ENCODE assay signal across 8 mouse cellular contexts in genomic region chr10:67535972-67536371, GRCm38 (mm10). TPM values are rescaled to one million over a fixed set of nuclear protein-coding genes. Genes with fewer than 3 reads are reported as not detected.
DNase-seq lines count a peak whose midpoint lies in the region; ATAC-seq and TF ChIP-seq lines count a peak whose summit lies in the region.

No protein-coding gene starts in this region.

- H3K36me3 ChIP-seq in hindbrain, postnatal 0 days (ENCODE audit: insufficient read depth, low read length), result no peaks in the 10 kb centered on the region
- H3K36me3 ChIP-seq in limb, embryonic 11.5 days (ENCODE audit: control insufficient read depth, insufficient read depth, low read length), result no peaks in the 10 kb centered on the region
- H3K36me3 ChIP-seq in midbrain, embryonic 11.5 days (ENCODE audit: control insufficient read depth, insufficient read depth, low read length), result no peaks in the 10 kb centered on the region

- no peak overlapping the region; the same call in 1 of the 2 replicates for H3K9ac ChIP-seq in hindbrain, postnatal 0 days (replicated peaks; ENCODE audit: low read length)
- H3K9ac ChIP-seq in limb, embryonic 11.5 days (ENCODE audit: low read length), result no peak overlapping the region
- H3K9ac ChIP-seq in midbrain, embryonic 11.5 days (ENCODE audit: low read length), result no peak overlapping the region

- peak; percentile 66 for TF ChIP-seq CTCF in hindbrain, postnatal 0 days (IDR thresholded peaks at IDR 0.05; ENCODE audit: low read depth)

- peak; percentile 34 for DNase-seq in adipocyte (ENCODE audit: low spot score)
- peak; percentile 60 to 70 for DNase-seq in cerebellum, postnatal 36 days
- peak; percentile 37 to 62 for DNase-seq in gastrocnemius, adult 8-10 months (ENCODE audit: low spot score in 2 of 2)
- peak; percentile 84 for DNase-seq in hindbrain, postnatal 0 days (ENCODE audit: low spot score)
- peak; percentile 78 for DNase-seq in limb, embryonic 11.5 days (ENCODE audit: low spot score)
- peak; percentile 95 for DNase-seq in midbrain, embryonic 11.5 days (ENCODE audit: low spot score, missing footprints)
- DNase-seq in right cerebral cortex, postnatal 4 days, result peak; percentile 55

- H3K4me1 ChIP-seq in hindbrain, postnatal 0 days (ENCODE audit: insufficient read depth, low read length), result peaks cover 22% of the 10 kb centered on the region
- H3K4me1 ChIP-seq in limb, embryonic 11.5 days (ENCODE audit: control insufficient read depth, insufficient read depth, low read length), result peaks cover 15% of the 10 kb centered on the region
- peaks cover 19% of the 10 kb centered on the region for H3K4me1 ChIP-seq in midbrain, embryonic 11.5 days (ENCODE audit: control insufficient read depth, insufficient read depth, low read length)

- peak overlapping the region; percentile 59 for H3K4me3 ChIP-seq in hindbrain, postnatal 0 days (ENCODE audit: low read length)
- H3K4me3 ChIP-seq in limb, embryonic 11.5 days (ENCODE audit: low read depth, low read length), result peak overlapping the region; percentile 39
- peak overlapping the region; percentile 60 for H3K4me3 ChIP-seq in midbrain, embryonic 11.5 days (ENCODE audit: low read depth, low read length)

- peak overlapping the region; percentile 96 for H3K4me2 ChIP-seq in hindbrain, postnatal 0 days (ENCODE audit: low read depth, low read length)
- H3K4me2 ChIP-seq in limb, embryonic 11.5 days (ENCODE audit: low read depth, severe bottlenecking), result peak overlapping the region; percentile 89
- peak overlapping the region; percentile 93 for H3K4me2 ChIP-seq in midbrain, embryonic 11.5 days

- H3K27ac ChIP-seq in hindbrain, postnatal 0 days, result no peak overlapping the region
- no peak overlapping the region for H3K27ac ChIP-seq in limb, embryonic 11.5 days (replicated peaks; ENCODE audit: low read depth, low read length)
- H3K27ac ChIP-seq in midbrain, embryonic 11.5 days (ENCODE audit: low read depth, low read length), result no peak overlapping the region

- 0% methylated on average over 35 of the region's 35 CpGs for WGBS in hindbrain, postnatal 0 days
- 0% methylated on average over 35 of the region's 35 CpGs for WGBS in limb, embryonic 11.5 days
- under 1% methylated on average over 35 of the region's 35 CpGs for WGBS in midbrain, embryonic 11.5 days

- ATAC-seq in hindbrain, postnatal 0 days, result peak; percentile 48
- ATAC-seq in limb, embryonic 11.5 days (ENCODE audit: insufficient number of reproducible peaks, low FRiP score, low TSS enrichment, low read depth), result peak; percentile 35; the same call in 1 of the 2 replicates
- ATAC-seq in midbrain, embryonic 11.5 days (ENCODE audit: low FRiP score), result peak; percentile 56
- ATAC-seq in inflammation-experienced regulatory T-cells, adult 6 months, result no peak

- H3K27me3 ChIP-seq in hindbrain, postnatal 0 days (ENCODE audit: insufficient read depth, low read length), result peaks cover 60% of the 10 kb centered on the region
- peaks cover 60% of the 10 kb centered on the region for H3K27me3 ChIP-seq in limb, embryonic 11.5 days (ENCODE audit: control insufficient read depth, insufficient read depth, low read length)
- peaks cover 67% of the 10 kb centered on the region for H3K27me3 ChIP-seq in midbrain, embryonic 11.5 days (ENCODE audit: control insufficient read depth, insufficient read depth, low read length)

- no peaks in the 10 kb centered on the region for H3K9me3 ChIP-seq in hindbrain, postnatal 0 days (ENCODE audit: low read length)
- no peaks in the 10 kb centered on the region for H3K9me3 ChIP-seq in limb, embryonic 11.5 days (ENCODE audit: control insufficient read depth, low read length)
- H3K9me3 ChIP-seq in midbrain, embryonic 11.5 days (ENCODE audit: control insufficient read depth, low read length), result no peaks in the 10 kb centered on the region

RNA-seq across cellular contexts. Expression of gene Egr2, which starts 0.7 kb away (rescaled TPM):
- 1 to 10 TPM in 1 of 4 experiments, under 1 TPM in 3; 0.17 to 1.1 (median 0.59) TPM for total RNA-seq in gastrocnemius, adult 8-10 months (2022)
- 0.58 and 2.4 TPM in 2 replicates for total RNA-seq in hindbrain, postnatal 0 days (2014; rRNA removed)
- 1.2 and 2.4 TPM in 2 replicates for polyA plus RNA-seq in hindbrain, postnatal 0 days (2015; fragmentation: Nextera tagmentation; extraction: Ambion mirVana)
- polyA plus RNA-seq in limb, embryonic 11.5 days (2014; fragmentation: Nextera tagmentation; extraction: Ambion mirVana), result 0.17 and 0.27 TPM in 2 replicates
- polyA plus RNA-seq in midbrain, embryonic 11.5 days (2014; fragmentation: Nextera tagmentation; extraction: Ambion mirVana), result 0.06 TPM in 1 of 2 replicates, not detected in the other
- polyA plus RNA-seq in inflammation-experienced regulatory T-cells, adult 6 months (2017; shearing (Covaris generic)), result 10 to 100 TPM; 68.5 to 69.3 (median 68.8) TPM

RNA-seq across cellular contexts. Expression of gene Ado, which starts 12.8 kb away (rescaled TPM):
- total RNA-seq in gastrocnemius, adult 8-10 months (2022), result 10 to 100 TPM; 24.4 to 28.3 (median 26.1) TPM
- 64.8 and 80.3 TPM in 2 replicates for total RNA-seq in hindbrain, postnatal 0 days (2014; rRNA removed)
- 70.4 and 70.6 TPM in 2 replicates for polyA plus RNA-seq in hindbrain, postnatal 0 days (2015; fragmentation: Nextera tagmentation; extraction: Ambion mirVana)
- polyA plus RNA-seq in limb, embryonic 11.5 days (2014; fragmentation: Nextera tagmentation; extraction: Ambion mirVana), result 79.1 and 82.6 TPM in 2 replicates
- 85.2 and 89.7 TPM in 2 replicates for polyA plus RNA-seq in midbrain, embryonic 11.5 days (2014; fragmentation: Nextera tagmentation; extraction: Ambion mirVana)
- 10 to 100 TPM; 40.3 to 50.4 (median 42.4) TPM for polyA plus RNA-seq in inflammation-experienced regulatory T-cells, adult 6 months (2017; shearing (Covaris generic))

Comparison
In these comparisons a context has a peak if more than half of its experiments do, and no peak if none do; other contexts are left out.
1. DNase-seq: peak in every context shown above with its lines; median percentile 95 in midbrain, embryonic 11.5 days; 84 in hindbrain, postnatal 0 days; 78 in limb, embryonic 11.5 days; 65 in cerebellum, postnatal 36 days; 55 in right cerebral cortex, postnatal 4 days; 50 in gastrocnemius, adult 8-10 months; 34 in adipocyte.
2. RNA of gene Egr2, which starts 0.7 kb away (polyA plus RNA-seq): 68.5 to 69.3 TPM in inflammation-experienced regulatory T-cells, adult 6 months; 1.2 to 2.4 TPM in hindbrain, postnatal 0 days, 0.17 to 0.27 TPM in limb, embryonic 11.5 days and 0.06 TPM in midbrain, embryonic 11.5 days; every median in the first group is over 10 times any median in the second.
3. Peak in every context shown above with its lines, with median percentiles within 50 percentile points of each other: H3K4me2 ChIP-seq and H3K4me3 ChIP-seq.